Mouse (Mus musculus) heart, adult 2 months (tissue): ENCODE data around the gene Manba. TPM values are rescaled to one million over a fixed set of nuclear protein-coding genes. Genes with fewer than 3 reads are reported as not detected.

Source experiments
- DNase-seq, 2 experiments: peaks; one replicate each; pipeline ENCODE4 v3.0.0; 2021
- H3K27ac ChIP-seq: fragments of 200-600 bp; 2 replicates; pipeline ENCODE4 v1.8.1; 2022
- H3K27me3 ChIP-seq: fragments of 200-500 bp; 2 replicates; pipeline ENCODE4 v1.6.1; 2012; ENCODE audit warnings: mild to moderate bottlenecking, low read length, inconsistent platforms, mixed read lengths; ENCODE audit not compliant: control insufficient read depth, insufficient read depth
- H3K36me3 ChIP-seq: fragments of 200-500 bp; 2 replicates; pipeline ENCODE4 v1.6.1; 2012; ENCODE audit warnings: low read length, inconsistent platforms; ENCODE audit not compliant: control insufficient read depth, insufficient read depth
- H3K4me1 ChIP-seq: fragments of 200-500 bp; 2 replicates; pipeline ENCODE4 v1.6.1; 2011; ENCODE audit warnings: low read length; ENCODE audit not compliant: control insufficient read depth, insufficient read depth
- H3K4me3 ChIP-seq: fragments of 200-600 bp; 2 replicates; pipeline ENCODE4 v1.8.1; 2022
- H3K79me2 ChIP-seq: fragments of 200-500 bp; replicated peaks from 2 replicates; pipeline ENCODE4 v1.6.1; 2012; ENCODE audit warnings: mild to moderate bottlenecking, inconsistent platforms, low read length, moderate library complexity, mixed read lengths; ENCODE audit not compliant: control insufficient read depth, insufficient read depth
- H3K9ac ChIP-seq: fragments of 200-500 bp; 2 replicates; pipeline ENCODE4 v1.6.1; 2012; ENCODE audit warnings: low read depth, mild to moderate bottlenecking, control low read depth, inconsistent platforms, low read length, mixed read lengths
- CTCF ChIP-seq: fragments of 200-600 bp; IDR thresholded peaks from 2 replicates; pipeline ENCODE4 v1.8.1; 2022; ENCODE audit warnings: antibody characterized with exemption, mild to moderate bottlenecking, moderate library complexity
- EP300 ChIP-seq: fragments of 200-500 bp; IDR thresholded peaks from 2 replicates; pipeline ENCODE4 v1.6.1; 2011; ENCODE audit warnings: low read depth, low read length, control low read depth; ENCODE audit not compliant: insufficient read depth
- POLR2A ChIP-seq: fragments of 200-500 bp; IDR thresholded peaks from 2 replicates; pipeline ENCODE4 v1.6.1; 2011; ENCODE audit warnings: mild to moderate bottlenecking, low read depth, low read length, control low read depth; ENCODE audit not compliant: insufficient read depth
- WGBS: fragments of 180-500 bp; shearing (Covaris S2); methylation state at CpG from one replicate; pipeline ENCODE4 v1.1.7; 2018; 5-methylcytosine and 5-hydroxymethylcytosine counted together
- intact Hi-C: fragments of 180-260 bp; cut with DNase I; formaldehyde crosslinking; loops from one replicate; pipeline ENCODE4 v1.15.1; 2025
- polyA plus RNA-seq: library from polyadenylated mRNA; depleted of rRNA; stranded (reverse); fragments of >200 nt; gene quantifications from 2 replicates; pipeline ENCODE4 v1.2.3, GENCODE M21; 2012
- total RNA-seq, 2 experiments: library from RNA; stranded (reverse); gene quantifications; 2 replicates each; pipeline ENCODE4 v1.2.3; 2021

The Manba gene
- total and polyA plus RNA-seq, 3 experiments: 8.2 to 16.4 (median 15.7) TPM

GRCm38 (mm10) chr3:135598355-135598754 is 112.9 kb downstream of the Manba start:
- H3K27me3 ChIP-seq: no peaks in the 10 kb centered on the region
- TF ChIP-seq CTCF (no peak), POLR2A (no peak), EP300 (no peak)
- peaks cover 8% of the 10 kb centered on the region for H3K4me1 ChIP-seq
- no peaks in the 10 kb centered on the region for H3K79me2 ChIP-seq
- WGBS: 80% methylated on average over 3 of the region's 3 CpGs
- no peak for DNase-seq
- H3K36me3 ChIP-seq: peaks cover 10% of the 10 kb centered on the region
- intact Hi-C loops: loop anchor here (5.0 kb wide), 1 partner anchor 176 kb away; the partner anchor contains the start of gene Cisd2
- peak overlapping the region; percentile 71; the same call in 1 of the 2 replicates for H3K27ac ChIP-seq
- no peak overlapping the region for H3K4me3 ChIP-seq
- H3K9ac ChIP-seq: no peak overlapping the region

GRCm38 (mm10) chr3:135602731-135603130 is 117.3 kb downstream of the Manba start:
- Histone ChIP-seq H3K79me2 (no peaks in the 10 kb centered on the region), H3K27ac (peak overlapping the region; percentile 54), H3K4me1 (peaks cover 11% of the 10 kb centered on the region), H3K4me3 (no peak overlapping the region), H3K36me3 (peaks cover 32% of the 10 kb centered on the region), H3K27me3 (no peaks in the 10 kb centered on the region), H3K9ac (no peak overlapping the region)
- WGBS: 62% methylated on average over 10 of the region's 10 CpGs
- DNase-seq: no peak
- intact Hi-C loops: no loop called here
- TF ChIP-seq EP300 (no peak), POLR2A (no peak), CTCF (no peak)

GRCm38 (mm10) chr3:135604626-135605417 is 119.4 kb downstream of the Manba start:
- H3K27me3 ChIP-seq: no peaks in the 10 kb centered on the region
- H3K9ac ChIP-seq: no peak overlapping the region
- no peak overlapping the region for H3K4me3 ChIP-seq
- intact Hi-C loops: no loop called here
- WGBS: 62% methylated on average over 10 of the region's 10 CpGs
- H3K79me2 ChIP-seq: no peaks in the 10 kb centered on the region
- TF ChIP-seq CTCF: no peak
- no peak for DNase-seq
- H3K27ac ChIP-seq: no peak overlapping the region; the same call in 1 of the 2 replicates
- H3K4me1 ChIP-seq: peaks cover 11% of the 10 kb centered on the region
- H3K36me3 ChIP-seq: peaks cover 30% of the 10 kb centered on the region

- 55% methylated on average over 4 of the region's 4 CpGs for WGBS
Observed at GRCm38 (mm10) chr3:135605474-135605873, 120.1 kb downstream of the Manba start.

GRCm38 (mm10) chr3:135606592-135606991 is 121.2 kb downstream of the Manba start:
- H3K36me3 ChIP-seq: peaks cover 30% of the 10 kb centered on the region
- 87% methylated on average over 8 of the region's 8 CpGs for WGBS
- no peak overlapping the region for H3K27ac ChIP-seq

More at GRCm38 (mm10) chr3:135605474-135605873, 120.1 kb downstream of the Manba start:
- peaks cover 11% of the 10 kb centered on the region for H3K4me1 ChIP-seq
- no peaks in the 10 kb centered on the region for H3K27me3 ChIP-seq
- H3K9ac ChIP-seq: no peak overlapping the region
- no peak for DNase-seq
- intact Hi-C loops: no loop called here
- peaks cover 30% of the 10 kb centered on the region for H3K36me3 ChIP-seq
- TF ChIP-seq EP300: no peak
- TF ChIP-seq CTCF: no peak
- TF ChIP-seq POLR2A: no peak
- no peak overlapping the region for H3K4me3 ChIP-seq
- H3K27ac ChIP-seq: peak overlapping the region; percentile 6; the same call in 1 of the 2 replicates
- no peaks in the 10 kb centered on the region for H3K79me2 ChIP-seq

GRCm38 (mm10) chr3:135607021-135607420 is 121.6 kb downstream of the Manba start:
- Histone ChIP-seq H3K36me3 (peaks cover 30% of the 10 kb centered on the region), H3K27me3 (no peaks in the 10 kb centered on the region), H3K27ac (peak overlapping the region; percentile 84), H3K9ac (peak overlapping the region; percentile 11; the same call in 1 of the 2 replicates), H3K4me1 (peaks cover 11% of the 10 kb centered on the region), H3K79me2 (no peaks in the 10 kb centered on the region), H3K4me3 (no peak overlapping the region; the same call in 1 of the 2 replicates)
- 79% methylated on average over 9 of the region's 9 CpGs for WGBS
- DNase-seq: no peak
- TF ChIP-seq CTCF (no peak), EP300 (no peak), POLR2A (no peak)
- intact Hi-C loops: loop anchor here (2.0 kb wide), 1 partner anchor 84 kb away; the partner anchor contains the start of gene Nfkb1

More at GRCm38 (mm10) chr3:135606592-135606991, 121.2 kb downstream of the Manba start:
- H3K79me2 ChIP-seq: no peaks in the 10 kb centered on the region
- intact Hi-C loops: loop anchor here (2.0 kb wide), 1 partner anchor 84 kb away; the partner anchor contains the start of gene Nfkb1
- H3K27me3 ChIP-seq: no peaks in the 10 kb centered on the region
- H3K9ac ChIP-seq: no peak overlapping the region
- H3K4me1 ChIP-seq: peaks cover 11% of the 10 kb centered on the region
- TF ChIP-seq POLR2A (no peak), EP300 (no peak), CTCF (no peak)
- no peak overlapping the region for H3K4me3 ChIP-seq
- DNase-seq: no peak
